Mouse (Mus musculus): Measurements from ENCODE around the gene Lhfp.

The Lhfp gene

DNA sequence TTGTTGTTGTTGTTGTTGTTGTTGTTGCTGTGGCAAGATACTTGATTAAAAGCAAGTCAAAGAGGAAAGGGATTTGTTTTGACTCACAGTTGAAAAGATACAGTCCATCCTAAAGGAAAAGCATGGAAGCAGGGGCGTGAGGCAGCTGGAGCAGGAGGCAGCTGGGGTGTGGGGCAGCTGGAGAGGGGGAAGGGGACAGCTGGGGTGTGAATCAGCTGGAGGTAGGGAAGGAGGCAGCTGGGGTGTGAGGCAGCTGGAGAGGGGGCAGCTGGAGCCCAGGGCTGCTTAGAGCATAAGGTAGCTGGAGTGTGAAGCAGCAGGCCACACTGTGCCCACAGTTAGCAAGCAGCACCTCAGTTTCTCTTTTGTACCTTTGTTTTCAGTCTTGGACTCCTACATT lies 110.3 kb downstream of the Lhfp start:
- no peak for DNase-seq (ENCODE audit: low read depth, low spot score)

DNA sequence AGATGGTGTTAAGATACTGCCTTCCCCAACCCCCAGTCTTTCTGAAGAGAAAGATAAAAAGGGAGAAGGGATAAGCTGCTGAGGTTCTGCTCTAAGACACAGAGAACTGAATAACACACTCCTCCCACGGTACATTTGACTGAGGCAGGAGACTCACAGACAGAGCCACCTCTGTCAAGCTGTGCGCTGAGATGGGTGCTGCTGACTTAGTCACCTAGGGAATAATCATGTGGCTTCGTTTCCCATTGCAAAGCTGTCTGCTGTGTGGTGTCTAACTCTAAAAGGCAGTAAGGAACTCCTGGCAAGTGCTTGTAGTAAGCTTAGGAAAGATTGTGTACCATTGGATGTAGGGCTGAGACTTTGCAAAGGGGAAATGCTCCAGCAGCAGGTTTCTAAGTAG lies 120.6 kb downstream of the Lhfp start:
- no peak for DNase-seq (ENCODE audit: low read depth, low spot score)

DNA sequence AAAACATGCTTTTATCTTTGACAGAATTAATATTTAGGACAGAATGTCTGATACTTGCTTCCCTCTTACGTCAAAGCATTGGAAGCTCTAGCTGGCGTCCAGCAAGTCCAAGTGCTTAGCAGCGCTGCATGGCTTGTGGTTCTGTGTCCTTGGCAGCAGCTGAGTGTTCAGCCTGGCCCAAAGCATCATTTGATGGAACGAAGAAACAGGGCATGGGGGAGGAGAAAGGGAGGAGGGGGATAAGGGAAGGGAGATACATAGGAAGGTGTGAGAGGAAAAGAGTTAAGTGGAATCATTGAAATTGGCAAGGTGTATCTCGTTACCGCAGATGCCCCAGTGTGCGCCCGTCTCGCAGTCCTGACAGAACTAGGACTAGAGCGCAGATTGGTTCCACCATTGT lies 124.0 kb downstream of the Lhfp start:
- no peak for DNase-seq (ENCODE audit: low read depth, low spot score)

DNA sequence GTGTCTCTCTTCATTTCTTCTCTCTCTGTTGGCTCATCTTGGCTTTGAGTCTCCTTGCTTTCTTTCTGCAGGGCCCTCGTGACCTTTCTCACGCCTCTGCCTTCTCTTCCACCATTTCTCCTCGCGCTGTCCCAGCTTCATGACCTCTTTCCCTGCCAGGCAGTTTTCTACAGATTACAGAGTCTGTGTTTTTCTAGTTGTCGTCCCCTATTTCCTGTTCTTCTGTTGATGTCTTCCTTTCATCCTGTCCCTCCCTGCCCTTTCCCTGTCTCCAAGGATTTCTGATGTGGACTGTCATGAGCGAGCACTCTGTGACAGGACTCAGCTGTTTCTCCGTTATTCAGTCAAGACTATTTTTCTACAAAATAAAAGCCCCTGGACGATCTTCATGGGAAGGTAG lies 124.7 kb downstream of the Lhfp start:
- DNase-seq (ENCODE audit: low read depth, low spot score) = peak; percentile 16

DNA sequence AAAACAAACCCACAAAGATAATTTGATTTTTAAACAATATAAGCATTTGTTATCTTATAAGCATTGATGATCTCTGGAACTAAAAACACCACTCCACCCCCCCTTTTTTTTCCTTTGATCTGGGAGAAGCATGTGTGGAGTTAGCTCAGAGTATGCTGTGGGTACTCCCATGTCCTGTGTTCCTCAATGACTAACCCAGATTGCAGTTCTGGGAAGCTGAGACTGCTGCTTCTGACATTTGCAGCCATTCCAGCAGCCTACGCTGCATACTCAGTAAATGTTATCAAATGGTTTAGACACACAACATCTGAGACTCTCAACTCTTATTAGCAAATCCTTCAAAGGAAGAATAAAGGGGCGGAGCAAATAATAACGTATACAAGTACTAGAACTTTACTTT lies 128.2 kb downstream of the Lhfp start:
- DNase-seq (ENCODE audit: low read depth, low spot score) = no peak

DNA sequence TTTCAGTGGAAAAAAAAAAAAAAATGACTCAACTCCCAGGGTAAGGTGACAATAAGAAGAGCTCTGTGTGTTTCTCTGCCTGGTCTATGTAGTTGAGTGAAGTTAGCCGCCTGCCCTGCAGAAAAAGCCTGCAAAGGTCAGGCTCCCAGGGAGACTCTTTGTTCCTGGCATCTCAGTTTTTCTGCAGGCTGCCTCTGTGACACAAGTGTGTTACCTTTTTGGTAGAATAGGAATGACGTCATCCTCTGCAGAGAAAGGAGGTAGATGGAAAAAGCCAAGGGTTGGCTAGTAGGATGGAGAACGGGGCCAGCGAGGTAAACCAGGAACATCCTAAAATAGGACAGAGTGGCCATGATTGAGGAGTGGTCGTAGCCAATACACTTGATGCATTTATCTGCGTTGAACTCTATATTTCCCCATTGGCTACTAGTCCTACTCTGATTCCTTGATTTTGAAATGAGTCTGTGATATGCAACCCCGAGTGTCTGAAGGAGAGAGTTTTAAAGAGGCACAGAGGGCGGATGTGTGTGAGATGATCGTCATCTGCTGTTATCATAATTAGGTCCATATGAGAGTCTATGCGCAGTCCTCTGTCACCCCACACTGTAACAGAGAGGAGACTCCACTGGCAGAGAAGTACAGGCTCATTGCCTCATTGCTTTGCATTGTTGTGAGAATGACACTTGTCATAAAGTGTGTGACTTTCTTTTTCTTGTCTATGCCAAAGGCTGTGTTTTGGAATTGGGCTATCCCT lies 132.2 kb downstream of the Lhfp start:
- no peak for DNase-seq (ENCODE audit: low read depth, low spot score)

DNA sequence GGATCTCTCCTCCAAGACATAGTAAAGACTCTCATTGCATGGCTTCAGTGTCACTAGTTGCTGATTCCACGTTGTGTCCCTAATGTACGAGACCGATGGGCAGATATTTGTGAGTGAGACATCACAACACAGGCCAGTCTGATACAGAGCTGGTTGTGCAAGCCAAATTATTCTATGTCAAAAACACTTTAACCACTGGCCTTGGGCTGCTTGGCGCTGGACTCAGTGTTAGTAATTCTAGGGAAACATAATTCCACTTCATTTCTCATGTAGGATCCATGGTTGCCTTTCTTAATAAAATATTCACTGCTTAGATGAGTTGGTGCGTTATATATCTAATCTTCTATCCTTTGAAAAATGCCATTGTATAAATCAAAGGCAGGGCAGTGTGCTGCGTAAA lies 138.6 kb downstream of the Lhfp start:
- no peak for DNase-seq (ENCODE audit: low read depth, low spot score)

DNA sequence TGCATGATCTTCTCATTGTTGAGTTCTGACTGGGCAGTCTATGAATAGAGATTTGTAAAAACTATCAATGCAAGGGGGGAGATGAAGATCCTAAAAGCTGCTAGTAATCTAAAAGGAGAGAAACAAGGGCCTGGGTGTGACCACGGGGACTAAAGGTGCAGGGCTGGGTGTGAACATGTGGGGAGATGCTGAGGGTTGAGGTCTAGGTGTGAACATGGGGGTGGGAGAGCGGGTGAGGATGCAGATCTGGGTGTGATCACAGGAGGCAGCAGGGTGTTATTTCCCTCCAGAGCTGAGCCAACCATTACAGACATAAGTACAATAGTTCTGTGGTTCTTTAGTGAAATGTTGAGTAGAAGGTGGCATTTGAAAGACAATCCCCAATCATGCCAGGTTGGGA lies 144.1 kb downstream of the Lhfp start:
- no peak for DNase-seq (ENCODE audit: low read depth, low spot score)

DNA sequence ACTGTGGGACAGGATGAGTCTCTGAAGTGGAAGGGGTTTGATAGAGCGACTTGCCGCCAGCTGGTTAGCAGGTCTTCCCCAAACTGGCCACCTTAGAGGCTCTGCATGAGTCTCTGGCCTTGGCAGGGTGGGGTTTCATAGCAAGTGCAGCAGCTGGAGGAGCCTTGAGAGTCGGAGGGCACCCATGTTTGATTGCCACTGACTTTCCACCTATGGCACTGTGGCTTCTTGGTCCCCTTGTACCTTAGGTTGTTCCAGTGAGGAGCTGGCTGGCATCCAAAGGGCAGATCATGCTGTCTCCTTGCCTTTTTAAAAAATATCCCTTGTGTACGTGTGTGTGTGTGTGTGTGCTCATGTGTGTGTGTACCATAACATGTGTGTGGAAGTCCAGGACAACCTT lies 152.1 kb downstream of the Lhfp start:
- no peak for DNase-seq (ENCODE audit: low read depth, low spot score)

DNA sequence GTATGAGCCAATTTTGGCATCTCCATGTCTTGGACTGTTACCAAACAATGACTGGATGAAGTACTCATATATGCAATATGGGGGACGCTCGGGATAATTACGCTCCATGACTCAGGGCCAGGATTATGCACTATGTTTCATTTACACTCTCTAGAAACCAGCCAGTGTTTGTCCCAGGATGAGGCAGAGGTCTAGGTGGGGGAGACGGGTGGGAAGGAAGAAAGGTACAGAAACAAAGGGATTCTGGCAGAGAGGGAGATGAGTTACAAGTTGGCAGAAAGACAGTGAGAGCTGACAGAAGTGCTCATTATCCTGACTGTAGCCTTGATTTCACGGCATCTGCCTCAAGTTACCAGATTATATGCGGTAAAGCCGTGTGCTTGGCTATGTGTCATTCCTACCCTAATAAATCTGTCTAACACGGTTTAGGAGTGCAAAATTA lies 154.4 kb downstream of the Lhfp start:
- no peak for DNase-seq (ENCODE audit: low read depth, low spot score)

DNA sequence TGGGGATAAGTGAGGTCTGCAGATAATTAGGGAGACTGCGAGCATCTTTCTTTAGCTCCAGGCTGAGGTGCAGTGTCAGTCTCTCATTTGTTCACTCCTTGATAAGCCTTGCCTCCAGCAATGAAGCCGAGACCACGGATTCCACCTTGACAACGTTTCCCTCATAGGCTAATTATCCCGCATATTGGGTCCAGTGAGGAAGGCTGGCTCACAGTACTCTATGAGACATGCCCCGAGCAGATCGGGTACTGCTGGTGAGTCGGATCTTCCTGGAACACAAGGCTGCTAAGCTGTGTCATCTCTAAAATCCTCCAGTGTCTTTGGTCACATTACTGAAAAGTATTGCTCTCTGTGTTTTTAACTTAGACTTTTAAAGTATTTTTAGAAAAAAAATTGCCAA lies 158.8 kb downstream of the Lhfp start:
- no peak for DNase-seq (ENCODE audit: low read depth, low spot score)

DNA sequence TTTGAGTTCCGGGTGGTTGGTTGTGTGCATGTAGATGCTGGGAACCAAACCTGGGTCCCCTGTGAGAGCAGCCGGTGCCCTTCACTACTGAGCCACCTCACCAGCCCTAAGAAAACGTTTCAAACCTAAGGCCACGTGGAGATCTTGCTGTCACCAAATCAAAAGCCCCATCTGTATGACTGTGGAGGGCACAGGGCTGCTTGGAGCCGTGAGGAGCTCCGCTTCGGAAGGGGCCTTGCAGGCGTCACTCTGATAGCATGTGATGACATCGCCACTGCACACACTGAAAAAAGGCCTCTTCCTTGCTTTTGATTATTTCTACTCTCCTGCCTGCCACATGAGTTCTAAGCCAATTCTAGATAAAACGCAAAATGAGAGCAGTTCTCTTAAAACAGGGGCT lies 159.5 kb downstream of the Lhfp start:
- no peak for DNase-seq (ENCODE audit: low read depth, low spot score)

DNA sequence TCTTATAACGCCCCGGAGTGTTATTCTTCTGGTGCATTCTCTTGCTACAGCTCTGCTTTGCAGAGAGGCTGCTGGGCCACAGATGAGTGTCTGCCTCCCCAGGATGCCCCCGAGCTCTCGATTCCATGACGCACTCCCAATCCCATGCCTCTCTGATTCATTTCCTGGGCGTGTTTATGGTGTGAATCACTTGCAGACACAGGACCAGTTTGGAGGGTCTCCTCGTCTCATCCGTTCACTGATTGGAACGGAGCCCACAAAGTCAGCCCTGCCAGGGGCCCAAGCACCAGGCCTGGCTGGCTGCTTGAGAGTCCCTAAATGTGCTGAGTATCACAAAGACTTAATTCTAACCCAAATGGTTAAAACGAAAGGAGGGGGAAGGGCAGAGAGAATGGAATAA lies 160.3 kb downstream of the Lhfp start:
- no peak for DNase-seq (ENCODE audit: low read depth, low spot score)

DNA sequence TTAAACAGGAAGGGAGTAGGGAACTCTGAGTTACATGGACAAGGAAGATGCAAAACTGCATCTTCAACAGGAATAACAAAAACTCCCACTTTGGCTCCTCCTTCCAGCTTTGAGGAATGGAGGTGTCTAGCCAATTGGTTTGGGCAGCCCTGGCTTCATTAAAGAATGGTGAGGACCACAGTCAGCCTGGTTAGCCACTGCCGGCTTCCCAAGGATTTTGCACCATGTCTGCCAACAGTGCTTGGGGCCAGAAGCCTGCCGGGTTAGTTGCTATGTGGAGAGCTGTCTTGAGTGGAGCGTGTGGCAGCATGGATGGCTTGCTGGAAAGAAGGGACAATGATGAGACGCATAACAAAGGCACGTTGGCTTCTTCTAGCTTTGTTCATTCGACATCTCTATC lies 160.9 kb downstream of the Lhfp start:
- no peak for DNase-seq (ENCODE audit: low read depth, low spot score)

DNA sequence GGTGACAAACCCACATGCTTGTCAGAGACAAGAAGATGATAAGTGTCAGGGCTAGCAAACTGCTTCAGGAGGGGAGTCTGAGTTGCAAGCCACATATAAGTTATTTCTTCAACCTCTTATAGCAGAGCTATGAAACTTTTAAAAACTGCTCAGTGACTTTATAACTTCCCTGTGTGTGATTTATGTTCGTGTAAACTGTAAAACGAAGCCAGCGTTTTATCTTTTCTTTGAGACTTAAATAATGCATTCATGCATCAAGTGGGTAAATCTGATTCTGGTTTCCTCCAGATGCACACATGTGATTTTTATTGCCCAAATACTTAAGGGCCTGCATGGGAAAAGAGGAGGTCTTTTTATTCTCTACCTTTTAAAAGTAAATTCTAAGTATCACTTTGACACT lies 161.4 kb downstream of the Lhfp start:
- DNase-seq (ENCODE audit: low read depth, low spot score) = no peak

DNA sequence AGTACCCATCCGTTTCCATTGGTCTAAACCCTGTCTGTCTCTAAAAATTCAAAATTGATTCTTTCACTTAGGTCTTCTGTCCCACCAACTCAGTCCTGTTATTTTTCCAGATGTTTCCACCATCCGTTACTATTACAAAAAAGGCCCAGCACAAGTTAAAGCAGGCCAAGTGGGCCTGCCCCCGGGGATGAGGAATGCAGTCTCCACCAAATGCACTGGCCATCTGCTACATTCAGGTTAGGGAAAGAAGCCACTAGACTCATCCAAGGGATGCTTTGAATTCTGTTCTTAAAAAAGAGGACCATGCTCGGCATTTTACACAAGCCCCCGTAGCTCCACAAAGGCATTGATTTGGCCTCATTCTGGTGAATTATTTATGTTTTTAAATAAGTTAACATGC lies 162.3 kb downstream of the Lhfp start:
- no peak for DNase-seq (ENCODE audit: low read depth, low spot score)

DNA sequence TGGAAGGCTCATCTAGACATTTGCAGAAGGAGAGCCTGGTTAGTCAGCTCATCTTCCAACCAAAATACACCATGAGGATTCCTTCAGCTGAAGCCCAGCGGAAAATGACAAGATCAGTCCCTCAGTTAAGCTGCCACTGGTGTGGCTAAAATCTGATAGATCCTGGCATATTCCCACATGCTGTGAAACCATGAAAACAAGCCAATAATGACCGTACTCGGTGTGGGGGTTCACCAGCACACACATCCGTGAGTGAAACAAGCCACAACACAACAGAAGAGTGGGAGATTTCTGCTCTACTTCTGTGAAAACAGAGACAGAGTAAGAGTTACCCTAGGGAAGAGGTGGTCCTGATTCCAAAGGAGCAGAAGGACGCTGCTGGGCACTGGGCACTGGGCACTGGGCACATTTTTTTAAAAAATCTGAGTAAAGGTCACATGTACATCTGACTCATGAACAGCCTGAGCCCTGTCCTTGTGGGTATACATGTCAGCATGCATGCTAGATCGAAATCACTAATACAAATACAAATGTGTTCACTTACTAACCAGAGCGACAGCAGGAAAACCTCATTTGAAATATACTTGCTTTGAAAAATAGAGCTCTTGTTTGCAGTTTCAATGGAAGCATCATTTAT lies 163.1 kb downstream of the Lhfp start:
- DNase-seq (ENCODE audit: low read depth, low spot score) = no peak

DNA sequence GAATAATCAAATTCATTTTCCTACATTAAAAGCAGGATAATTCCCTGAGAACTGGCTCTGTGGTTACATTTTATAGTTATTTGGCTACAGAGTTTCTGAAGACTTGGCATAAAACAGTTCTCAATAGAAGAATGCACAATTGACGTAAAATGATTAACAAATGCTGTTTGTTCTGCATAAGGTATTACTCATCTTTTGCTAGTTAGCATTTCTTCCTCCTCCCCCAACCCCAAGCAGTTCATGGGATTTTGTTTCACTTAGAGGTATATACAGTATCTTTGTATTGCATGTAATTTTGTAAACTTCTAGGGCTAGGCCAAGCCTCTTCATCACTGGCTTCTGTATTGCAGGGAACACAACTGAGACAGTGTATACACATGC lies 163.6 kb downstream of the Lhfp start:
- DNase-seq (ENCODE audit: low read depth, low spot score) = no peak

DNA sequence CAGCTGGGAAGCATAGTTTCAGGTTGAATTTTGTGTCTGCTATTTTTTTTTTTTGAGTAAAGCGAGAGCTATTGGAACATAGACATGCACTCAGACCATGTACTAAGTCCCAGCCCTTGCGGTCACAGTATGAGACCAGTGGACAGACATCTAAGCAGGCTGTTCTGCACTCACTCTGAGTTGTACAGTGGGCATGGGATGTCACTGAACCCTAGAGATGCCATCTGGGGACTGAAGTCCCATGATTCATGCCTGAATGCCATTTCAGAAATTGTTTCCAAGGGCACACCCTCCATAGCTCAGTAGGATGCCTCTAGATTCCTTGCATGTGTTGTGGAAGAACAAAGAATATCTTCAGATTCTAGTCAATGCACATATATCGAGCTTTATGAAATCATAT lies 164.4 kb downstream of the Lhfp start:
- no peak for DNase-seq (ENCODE audit: low read depth, low spot score)

DNA sequence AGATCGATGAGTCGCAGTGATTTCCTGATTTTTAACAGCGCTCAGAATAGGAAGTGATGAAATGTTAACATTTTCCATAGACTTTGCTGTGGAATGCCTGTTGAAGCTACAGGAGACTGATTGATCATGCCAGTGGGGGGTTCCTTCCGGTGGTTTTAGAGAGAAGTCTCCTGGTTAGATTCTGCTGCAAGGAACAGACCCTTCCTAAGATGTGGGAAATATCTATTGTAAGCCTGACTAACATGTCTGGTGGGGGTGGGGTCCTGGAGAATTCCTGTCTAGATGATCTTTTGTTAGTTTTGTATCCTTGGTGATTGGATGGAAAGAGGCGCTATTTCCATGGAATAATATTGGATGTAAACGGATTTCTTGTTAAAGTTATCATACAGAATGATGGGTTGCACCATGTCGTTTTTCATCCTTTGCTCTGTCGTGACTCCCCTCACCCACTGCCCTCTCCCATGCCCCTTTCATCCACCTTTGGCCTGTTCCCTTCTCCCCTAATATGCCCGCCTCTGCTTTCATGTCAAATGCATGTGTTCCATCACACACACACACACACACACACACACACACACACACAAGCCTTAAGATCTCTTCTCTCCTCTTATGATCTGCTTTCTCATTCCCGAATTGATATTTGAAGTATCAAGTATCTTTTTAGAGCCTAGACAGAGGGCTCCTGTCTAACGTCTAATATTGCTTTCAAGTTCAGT lies 165.3 kb downstream of the Lhfp start:
- peak; percentile 72 for DNase-seq (ENCODE audit: low read depth, low spot score)

DNA sequence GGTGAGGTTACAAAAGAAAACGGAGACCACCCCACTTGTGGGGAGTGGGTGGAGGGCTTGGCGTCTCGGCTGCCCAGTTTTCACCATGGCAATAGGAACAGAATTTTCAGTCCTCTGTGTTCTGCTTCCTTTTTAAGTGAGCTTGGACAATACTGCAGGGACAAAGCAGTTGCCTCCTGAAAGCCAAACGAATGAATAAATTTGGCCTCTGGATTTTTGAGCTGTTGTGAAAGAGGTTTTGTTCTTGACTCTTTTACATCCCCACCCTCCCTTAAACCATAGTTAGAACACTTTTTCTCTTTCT lies 165.8 kb downstream of the Lhfp start:
- DNase-seq (ENCODE audit: low read depth, low spot score) = peak; percentile 62

DNA sequence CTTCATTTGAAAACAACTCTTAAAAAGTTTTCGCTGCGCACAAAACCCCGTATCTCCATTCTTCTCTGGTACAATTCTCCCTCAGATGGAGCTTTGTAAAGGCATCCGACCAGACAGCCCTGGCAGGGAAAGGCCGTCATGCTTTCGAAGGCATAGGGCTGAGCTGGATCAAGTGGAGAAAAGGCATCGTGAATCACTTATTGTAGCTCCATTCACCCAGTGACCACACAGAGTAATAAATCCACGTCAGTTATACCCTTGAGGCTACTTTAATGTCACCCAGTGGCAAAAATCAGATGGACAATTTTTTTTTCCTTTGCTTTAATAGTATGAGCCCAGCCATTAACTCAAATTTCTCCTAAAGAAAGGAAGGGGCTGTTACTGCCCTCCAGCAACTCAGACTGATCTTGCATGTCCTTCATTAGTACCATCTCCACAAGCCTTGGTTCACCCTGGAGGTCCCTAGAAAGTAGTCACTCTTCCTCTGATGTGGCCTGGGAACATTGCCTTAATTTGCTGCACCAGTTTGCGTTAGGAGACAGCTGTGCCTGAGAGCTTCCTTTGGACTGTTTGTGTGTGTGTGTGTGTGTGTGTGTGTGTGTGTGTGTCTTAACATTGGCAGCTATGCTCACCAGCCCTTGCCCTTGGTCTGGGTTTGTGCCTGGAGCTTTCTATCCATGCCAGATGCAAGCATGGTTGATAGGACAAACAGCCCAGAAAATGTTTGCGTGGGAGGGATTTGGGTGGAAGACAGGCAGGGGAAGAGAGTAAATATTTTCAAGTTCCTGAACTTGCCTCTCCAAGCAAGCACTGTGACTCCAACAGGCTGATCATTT lies 169.6 kb downstream of the Lhfp start:
- peak; percentile 51 for DNase-seq (ENCODE audit: low read depth, low spot score)

Data from mesoderm, embryonic 11.5 days (tissue).